Mouse (Mus musculus): ENCODE data around the gene Snx22.
A peak's percentile ranks its signal among the peaks of the same experiment; 100 is the strongest.

Snx22 gene

DNA sequence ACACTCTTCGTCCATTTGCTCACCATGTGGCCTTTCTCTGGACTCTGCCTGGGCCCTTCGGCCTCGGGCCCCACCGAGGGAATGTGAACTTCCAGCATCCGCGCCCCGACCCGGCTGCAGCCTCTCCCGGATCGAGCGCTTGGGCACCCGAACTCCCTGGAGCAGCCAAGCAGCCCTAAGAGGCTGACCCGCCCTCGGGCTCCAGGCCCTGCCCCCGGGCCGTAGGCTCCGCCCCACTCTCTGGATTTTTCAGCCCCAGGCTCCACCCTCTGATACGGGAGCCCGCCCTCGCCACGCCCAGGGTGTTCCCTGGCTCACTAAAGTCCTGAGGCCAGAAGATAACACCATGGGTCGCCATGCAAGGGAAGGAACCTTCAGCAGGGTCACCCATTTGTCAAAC, at the start of gene Snx22:
Snx22 (minus strand) TSS at position 137 of the 400 bp plus-strand sequence.
- DNase-seq (ENCODE audit: low read depth, low spot score) = peak; percentile 66

DNA sequence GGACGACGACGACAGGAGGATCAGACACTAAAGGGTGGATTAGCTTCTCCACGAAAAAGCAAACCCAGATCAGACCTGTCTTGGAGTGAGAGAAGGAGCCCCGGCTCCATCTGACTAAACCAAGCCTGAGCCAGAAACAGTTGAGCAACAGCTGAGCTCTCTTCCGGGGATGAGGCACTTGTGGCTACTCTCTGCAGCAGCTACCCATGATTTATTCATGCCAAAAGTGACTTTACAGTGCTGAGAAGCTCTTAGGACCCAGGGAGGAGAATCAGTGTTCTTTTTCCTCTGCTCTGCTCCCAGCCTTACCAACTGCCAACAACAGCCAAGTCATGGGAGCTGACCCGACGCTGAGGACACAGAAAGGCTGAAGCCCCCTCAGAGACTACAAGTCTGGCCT, 47.4 kb upstream of the Snx22 start:
- no peak for DNase-seq (ENCODE audit: low read depth, low spot score)

DNA sequence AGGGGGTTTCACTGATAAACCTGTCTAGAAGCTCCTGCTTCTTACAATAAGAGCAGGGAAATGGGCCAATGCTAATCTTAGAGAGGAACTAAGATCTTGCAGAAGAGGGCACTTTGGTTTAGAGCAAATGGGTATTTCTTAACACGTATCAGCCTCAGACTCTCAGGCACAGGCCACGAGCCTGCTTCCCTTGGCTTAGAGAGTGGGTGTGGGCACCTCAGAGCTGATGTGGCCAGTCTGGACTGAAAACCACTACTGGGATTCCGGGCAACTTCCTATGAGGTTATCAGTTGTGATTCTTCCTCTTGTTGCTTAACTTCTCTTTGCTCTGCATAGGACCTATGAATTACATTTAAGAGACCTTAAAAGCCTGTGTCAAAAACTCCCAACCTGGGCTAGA, 44.8 kb upstream of the Snx22 start:
- DNase-seq (ENCODE audit: low read depth, low spot score) = no peak

DNA sequence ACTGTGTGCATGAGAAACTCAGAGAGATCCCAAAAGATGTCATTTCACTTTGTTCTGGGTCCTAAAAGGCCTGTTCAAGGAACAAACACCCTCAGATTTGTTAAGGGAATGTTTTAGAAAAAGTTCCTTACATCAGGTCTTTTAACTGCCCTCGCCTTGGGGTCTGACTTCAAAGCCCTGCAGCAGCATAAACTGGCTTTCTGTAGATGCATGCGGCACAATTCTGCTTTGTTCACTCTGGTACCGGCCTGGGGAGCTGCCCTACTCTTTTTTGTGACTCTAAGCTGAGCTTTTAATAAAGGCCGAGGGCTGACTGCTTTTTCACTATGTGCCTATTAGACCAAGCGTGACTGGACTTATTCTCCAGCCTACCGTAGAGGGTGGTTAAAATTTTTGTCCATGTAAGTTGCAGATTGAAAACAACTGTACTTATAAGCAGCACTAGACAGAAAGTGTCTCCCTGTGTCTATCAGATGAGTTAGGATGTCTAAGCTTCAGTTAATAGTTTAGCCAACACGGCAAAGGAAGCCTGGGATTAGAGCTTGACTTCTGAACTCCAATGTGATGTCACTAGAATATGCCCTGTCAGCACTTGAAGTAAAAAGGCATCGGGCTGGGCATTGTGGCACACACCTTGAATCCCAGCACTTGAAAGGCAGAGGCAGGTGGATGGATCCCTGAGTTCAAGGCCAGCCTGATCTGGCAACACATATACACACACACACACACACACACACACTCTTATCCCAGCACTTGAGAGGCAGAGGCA, 41.3 kb upstream of the Snx22 start:
- no peak for DNase-seq (ENCODE audit: low read depth, low spot score)

DNA sequence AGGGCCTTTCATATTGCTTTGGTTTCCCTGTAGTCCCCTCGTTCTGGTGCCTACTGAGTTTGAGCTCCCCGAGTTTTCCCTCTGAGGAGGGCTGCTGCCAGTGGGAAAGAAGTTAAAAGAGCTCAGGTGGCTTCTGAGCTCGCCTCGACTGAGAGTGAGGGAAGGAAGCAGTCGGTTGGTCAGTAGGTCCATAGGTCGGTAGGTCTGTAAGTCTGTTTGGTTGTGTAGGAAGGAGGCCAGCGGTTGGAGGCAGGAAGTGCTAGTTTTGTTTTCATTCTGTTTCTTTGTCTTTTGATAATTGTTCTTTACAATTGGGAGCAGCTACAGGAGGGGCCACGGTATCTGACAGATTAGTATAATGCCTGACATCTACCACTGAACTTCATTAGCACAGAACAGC, 40.6 kb upstream of the Snx22 start:
- DNase-seq (ENCODE audit: low read depth, low spot score) = no peak

DNA sequence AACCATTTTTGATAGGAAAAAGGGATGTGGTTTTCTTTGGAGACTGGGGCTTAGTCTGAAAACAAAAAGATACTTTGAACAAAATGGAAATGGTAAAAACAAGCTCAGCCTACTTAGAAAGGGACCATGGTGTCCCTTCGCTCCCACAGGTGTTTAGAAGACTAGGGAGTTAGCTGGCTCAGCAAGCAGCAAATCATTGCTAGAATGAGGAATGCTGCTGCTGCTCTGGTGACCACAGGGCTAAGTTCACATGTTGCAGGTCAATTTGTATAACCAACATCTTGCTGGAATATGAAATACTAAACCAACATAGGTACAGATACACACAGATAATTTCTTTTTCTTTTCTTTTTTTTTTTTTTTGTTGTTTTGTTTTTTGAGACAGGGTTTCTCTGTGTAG, 40.1 kb upstream of the Snx22 start:
- DNase-seq (ENCODE audit: low read depth, low spot score) = no peak

DNA sequence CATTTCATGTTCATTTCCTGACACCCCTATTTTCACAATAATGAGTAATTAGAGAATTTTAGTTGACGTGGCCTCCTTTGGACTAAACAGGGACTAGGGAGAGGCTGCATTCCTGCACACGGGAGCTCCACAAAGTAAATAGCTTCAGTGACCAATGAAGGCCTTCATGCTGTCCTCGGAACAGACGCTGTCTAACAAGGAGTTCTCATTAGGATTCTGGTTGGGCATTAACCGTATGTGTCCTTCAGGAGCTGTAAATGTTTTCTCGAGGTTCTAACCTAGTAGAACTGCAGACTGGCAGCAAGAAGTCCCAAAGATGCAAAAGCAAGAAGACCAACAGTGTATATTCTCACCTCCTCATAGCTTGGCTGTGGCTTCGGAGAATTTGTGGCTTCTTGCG, 35.6 kb upstream of the Snx22 start:
- DNase-seq (ENCODE audit: low read depth, low spot score) = no peak

DNA sequence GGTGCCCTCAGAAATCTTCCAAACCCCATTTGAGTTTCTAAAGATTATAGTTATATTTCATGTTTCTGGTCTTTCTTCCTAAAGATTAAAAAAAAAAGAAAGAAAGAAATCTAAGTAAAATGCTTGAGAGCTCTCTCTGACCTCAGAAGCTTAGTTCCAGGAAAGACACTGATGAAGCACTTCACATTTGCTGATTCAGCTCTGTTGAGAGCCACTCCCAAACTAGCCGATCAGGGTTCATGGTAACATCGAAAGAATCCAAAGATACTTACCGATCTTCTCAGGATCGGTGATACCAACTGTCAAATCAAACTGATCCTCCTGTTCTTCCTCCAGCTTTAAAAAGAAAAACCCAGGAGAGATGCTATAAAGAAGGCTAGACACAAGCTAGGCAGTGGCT, 35.1 kb upstream of the Snx22 start:
- DNase-seq (ENCODE audit: low read depth, low spot score) = no peak

DNA sequence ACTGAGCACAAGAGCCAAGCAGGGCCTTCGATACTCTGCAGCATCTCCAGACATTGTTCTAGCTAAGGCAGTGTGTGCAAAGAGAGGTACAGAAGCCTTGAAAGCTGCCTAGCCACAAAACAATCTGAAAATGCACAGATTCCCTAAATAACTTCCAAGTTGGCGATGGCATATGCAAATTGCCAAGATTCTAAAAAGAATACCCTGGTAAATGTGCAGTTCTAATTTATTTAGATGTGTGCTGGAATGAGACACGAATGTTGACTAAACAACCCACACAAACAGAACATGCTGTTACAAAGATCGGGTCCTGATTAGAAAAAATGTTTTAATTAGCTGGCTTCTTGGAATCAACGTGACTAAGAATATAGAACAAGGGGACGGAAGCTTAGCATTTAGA, 33.1 kb upstream of the Snx22 start:
- DNase-seq (ENCODE audit: low read depth, low spot score) = no peak

DNA sequence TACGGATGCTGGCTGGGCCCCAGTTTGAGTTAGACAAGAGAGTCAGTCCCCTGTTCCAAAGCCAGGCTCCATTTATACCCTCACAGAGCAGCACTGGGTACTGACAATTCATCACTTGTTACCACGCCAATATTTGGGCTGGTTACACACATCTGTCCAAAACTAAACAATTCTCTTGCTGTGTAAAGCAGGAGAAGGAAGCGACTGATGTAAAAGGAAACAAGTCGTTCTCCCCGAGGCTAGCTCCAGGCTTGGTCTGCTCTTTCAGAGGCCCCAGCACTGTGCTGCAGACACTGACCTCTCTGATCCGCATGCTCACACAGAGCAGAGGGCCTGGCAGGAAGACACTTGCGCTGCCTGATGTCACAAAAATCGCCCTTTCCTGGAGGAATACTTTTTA, 32.1 kb upstream of the Snx22 start:
- DNase-seq (ENCODE audit: low read depth, low spot score) = no peak

DNA sequence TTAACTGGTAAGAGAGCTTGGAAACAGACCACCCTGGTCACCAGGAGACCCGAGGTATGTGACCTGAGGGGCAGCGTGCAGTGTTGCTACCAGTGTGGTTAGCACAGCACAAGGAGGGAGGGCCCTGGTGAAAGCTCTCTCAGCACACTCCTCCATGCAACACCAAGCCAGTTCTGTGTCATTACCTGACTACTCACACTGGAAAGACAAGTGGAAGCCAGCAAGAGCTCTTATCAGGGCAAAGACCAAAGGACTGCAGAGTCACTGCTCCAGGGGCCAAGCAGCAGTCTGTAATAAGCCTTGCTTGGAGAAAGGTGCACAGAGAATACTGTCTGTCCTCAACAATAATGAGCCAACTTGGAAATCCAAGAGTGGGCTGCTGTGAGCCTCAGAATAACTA, 23.1 kb upstream of the Snx22 start:
- no peak for DNase-seq (ENCODE audit: low read depth, low spot score)

DNA sequence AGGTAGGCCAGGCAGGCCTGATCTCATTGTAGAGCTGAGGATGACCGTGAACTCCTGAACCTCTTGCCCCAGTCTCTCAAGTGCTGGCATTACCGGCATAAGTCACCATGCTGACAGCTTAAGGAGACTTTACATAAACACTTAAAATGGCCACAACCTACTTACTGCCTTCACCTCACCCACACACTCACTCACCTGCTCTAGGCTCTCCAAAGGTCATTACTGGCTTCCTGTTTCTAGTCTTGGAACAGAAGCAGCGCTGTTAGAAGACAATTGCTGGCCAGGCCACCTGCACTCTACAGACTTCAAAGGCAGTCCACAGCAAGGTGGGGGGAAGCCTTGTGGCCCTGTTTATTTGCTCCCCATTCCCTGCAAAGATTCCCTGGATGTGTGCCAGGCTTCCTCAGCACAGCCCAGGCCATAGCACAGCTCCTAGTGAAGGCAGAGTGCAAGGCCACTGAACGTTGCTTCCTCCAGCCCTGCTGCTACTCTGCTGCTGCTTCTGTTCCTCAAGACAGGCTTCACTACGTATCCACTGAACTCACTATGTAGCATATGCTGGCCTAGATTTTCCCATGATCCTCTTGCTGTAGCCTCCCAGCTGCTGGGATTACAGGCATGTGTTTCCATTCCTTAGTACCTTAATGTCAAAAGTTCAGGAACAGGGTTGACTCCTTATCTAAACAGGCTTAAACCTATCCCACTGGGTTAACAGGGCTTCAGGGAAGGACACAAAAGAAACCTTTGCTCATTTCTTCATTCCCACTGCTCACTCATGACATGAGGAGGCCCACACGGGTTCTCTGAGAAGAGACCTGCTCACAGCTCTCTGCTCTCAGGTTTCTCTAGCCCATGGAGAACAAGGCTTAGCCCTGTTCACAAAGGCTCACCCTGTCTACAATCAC, 22.1 kb upstream of the Snx22 start:
- DNase-seq (ENCODE audit: low read depth, low spot score) = no peak

DNA sequence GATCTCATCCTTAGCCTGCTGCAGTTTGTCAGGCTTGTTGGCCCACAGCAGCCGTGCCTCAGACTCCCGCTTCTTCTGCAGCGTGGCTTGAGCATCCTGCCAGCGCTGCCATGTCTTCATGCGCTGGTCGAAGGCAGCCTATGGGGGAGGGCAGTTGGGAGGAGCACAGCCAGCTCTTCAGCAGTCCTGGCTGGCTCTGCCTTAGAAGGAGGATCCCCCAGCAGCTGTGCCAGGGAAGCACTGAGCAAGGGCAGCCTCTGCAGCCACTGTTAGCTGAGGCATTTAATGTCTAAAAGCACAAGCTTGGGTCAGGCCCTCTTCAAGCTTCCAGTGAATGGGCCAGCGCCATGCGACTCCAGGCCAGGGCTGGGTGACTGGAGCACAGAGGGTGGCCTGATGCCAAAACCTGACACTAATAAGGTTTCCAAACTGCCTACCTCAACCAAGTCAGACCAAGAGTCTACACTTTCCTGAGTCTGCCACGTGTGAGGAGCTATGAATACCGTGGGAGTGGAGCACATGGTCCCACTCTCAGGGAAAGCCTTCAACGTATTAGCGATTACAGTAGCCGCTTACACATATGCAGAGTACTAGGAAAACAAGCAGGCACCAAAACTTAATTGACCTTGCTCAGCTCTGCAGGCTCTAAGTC, 21.2 kb upstream of the Snx22 start:
- no peak for DNase-seq (ENCODE audit: low read depth, low spot score)

DNA sequence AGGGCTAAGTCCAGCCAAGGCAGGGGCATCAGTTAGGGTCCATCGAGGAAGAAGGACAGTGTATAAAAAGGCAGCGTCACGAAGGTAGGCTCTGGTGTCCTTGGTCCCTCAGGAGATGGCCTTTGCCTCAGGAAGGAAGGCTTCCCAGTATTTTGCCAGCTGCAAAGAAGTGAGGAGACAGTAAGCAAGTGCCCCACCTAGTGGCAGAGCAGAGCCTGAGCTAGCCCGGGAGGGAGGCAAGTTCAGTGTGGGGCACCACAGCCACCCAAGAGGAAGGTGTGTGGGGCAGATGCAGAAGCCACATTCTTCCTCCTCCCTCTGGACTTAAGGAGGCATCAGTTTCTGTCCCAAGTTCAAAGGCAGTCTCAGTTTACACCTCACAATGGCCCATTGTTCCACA, 18.9 kb upstream of the Snx22 start:
- DNase-seq (ENCODE audit: low read depth, low spot score) = no peak

DNA sequence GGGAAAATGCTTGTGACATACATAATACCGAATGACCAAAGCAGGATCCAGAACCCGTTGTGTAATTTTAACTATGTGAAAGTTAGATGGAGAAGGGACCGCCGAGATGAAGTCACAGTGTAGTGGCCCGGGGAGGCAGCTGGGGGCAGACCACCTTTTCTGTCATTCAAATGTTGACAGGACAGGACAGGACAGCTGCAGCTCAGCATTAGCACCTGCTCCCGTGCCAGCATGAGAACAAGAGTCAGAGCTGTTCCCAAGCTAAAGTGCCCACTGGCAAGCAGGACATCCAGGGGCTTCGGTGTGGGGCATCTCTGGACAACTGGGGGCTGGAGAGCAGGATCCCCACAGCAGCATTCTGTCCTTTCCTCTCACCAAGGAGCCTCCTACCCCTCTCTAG, 17.5 kb upstream of the Snx22 start:
- DNase-seq (ENCODE audit: low read depth, low spot score) = no peak

DNA sequence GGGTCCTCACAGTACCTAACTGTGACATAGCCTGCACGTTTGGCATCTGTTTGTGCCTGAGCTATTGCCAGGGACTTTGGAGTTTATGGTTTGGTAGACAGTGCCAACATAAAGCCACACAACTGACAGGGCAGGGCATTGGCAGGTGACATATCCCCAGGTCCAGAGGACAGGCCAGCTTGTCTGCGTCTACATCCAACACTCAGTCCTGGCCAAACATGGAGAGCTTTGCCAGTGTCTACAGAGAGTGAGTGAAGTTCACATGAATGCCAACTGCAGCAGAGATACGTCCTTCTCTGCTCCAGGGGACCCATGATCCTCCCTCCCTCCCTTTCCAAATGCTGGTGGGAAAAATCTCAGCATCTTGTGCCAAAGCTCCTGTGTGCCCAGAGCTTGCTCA, 14.7 kb upstream of the Snx22 start:
- DNase-seq (ENCODE audit: low read depth, low spot score) = no peak

DNA sequence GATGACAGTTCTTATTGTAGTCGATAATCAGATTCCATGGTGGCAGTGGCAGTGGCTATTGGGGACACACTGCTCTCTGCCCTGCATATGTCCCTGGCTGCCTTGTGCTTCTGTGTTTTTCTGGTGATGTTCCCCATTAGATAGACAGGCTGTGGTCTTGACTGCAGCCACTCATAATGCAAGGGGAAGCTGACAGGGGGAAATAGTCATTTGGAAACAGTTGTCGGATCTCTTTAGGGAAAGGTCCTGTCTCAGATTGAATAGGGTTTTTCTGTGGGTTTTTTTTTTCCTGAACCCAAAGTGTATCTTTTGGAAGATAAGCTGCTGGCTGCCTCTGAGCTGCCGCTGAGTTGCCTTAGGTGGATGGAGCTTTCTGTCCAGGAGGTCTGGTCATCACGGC, 12.5 kb upstream of the Snx22 start:
- DNase-seq (ENCODE audit: low read depth, low spot score) = no peak

DNA sequence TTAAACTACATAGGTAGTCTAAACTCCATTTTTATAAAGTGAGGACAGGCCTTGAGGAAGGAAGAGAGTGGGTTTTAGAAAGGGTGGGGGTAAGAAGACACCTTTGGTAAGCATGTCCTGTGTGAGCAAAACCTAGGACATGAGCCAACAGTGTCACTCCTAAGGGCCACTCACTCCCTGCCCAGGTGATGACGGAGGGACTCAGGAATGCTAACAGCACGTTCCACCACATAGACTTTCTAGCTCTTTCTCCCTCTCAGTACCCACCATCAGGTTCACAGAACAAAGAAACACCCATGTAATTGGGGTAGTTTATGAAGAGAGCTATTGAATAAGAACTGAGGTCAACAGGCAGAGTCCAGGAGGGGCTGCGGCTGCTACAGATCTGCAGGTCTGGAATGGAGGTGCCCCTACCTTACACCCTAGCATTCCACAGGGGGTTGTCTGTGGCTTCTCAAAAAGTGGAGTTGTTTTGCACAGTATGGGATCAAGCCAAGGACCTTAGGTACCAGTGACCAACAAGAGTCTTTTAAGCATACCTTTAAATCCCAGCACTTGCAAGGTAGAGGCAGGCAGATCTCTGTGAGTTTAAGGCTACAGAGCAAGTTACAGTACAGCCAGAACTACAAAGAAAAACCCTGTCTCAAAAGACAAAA, 11.4 kb upstream of the Snx22 start:
- DNase-seq (ENCODE audit: low read depth, low spot score) = no peak

DNA sequence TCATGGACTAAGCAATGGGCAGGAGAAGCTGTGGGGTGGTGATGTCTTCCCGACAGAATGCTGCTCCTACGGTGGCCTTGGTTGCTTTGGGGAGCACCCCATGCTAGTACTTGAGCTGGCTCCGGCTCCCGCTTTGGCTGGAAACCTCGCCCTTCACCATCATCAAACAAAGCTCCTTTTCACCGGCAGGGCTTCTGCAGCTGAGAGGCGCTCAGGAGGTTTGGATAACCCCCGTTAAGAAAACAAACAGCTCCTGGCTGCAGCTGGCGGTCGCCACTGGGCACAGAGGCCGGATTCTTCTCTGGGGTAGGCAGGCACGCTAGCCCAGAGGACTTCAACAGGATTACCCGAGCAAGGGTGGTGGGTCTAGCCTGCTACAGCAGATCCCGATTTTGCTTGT, 9.0 kb upstream of the Snx22 start:
- no peak for DNase-seq (ENCODE audit: low read depth, low spot score)

DNA sequence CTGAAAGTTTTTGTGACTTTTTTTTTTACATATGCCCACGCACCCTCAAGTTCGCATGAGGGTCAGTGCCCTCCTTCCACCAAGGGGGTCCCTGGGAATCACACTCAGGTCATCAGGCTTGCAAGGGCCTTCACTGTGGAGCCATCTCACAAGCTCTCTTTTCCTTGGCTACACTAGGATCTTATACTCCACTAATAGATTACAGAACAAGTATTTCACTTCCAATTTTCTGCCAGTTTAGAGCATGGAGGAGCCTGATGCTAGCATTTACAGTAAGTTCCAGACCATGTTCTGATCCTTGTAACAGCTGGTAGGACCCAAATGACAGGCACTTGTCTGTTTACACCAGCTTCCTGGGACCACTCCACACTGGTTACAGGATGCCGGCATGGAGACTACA, 8.6 kb upstream of the Snx22 start:
- DNase-seq (ENCODE audit: low read depth, low spot score) = no peak

DNA sequence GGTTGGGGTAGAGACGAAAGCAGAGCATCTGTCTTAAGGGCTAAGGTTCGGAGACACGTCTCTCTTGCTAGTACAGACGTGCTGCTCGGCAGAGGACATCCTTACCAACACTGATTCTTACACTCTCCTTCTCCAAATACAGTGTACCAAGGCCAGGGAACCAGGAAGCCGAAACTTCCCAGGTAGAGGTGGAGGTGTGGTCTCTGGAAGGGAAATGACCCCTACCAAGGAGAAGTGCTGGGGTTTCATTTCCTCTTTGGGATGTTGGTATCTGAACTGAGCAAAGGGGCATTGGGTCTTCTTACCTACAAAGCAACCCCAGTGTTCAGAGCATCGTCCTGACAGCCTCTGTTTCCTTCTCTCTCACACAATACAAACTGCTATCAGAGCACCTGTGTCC, 3.2 kb upstream of the Snx22 start:
- DNase-seq (ENCODE audit: low read depth, low spot score) = no peak

DNA sequence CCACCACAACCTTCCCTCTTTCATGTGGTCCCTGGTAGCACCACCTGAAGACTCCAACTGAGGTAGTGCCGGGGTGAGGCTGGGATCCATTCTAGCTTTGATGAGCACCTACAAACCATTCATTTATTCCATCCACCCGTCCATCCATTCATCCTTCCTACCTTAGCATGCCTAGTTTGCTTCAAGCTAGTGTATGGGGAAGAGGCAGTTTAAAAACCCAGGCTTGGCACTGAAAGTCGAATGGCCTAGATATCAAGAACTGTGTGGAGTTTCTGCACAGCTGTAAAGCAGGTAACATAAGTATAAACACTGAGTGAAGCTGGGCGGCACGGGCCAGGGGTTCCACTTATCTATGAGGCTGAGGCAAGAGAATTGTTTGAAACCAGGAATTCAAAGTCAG, 632 bp upstream of the Snx22 start:
- DNase-seq (ENCODE audit: low read depth, low spot score) = no peak

Data from embryo, embryonic 11.5 days (tissue).